Mouse (Mus musculus): ENCODE measurements around the gene Pdzd3. TPM values are rescaled to one million over a fixed set of nuclear protein-coding genes. Genes with fewer than 3 reads are reported as not detected.

Gene Pdzd3
- polyA plus RNA-seq, 1 experiment, result 23.6 TPM

GRCm38 (mm10) chr9:44266478-44267226, 15.4 kb upstream of the Pdzd3 start:
- no peaks in the 10 kb centered on the region for H3K27me3 ChIP-seq (ENCODE audit: control insufficient read depth, insufficient read depth, low read length)
- H3K27ac ChIP-seq (ENCODE audit: insufficient read depth, low read depth, low read length), result no peak overlapping the region
- H3K4me3 ChIP-seq (ENCODE audit: low read depth, low read length), result no peak overlapping the region
- H3K4me1 ChIP-seq (ENCODE audit: control insufficient read depth, insufficient read depth, insufficient read length, low read length), result peaks cover 2% of the 10 kb centered on the region; the same call in 1 of the 2 replicates
- peaks cover 5% of the 10 kb centered on the region; the same call in 1 of the 2 replicates for H3K36me3 ChIP-seq (ENCODE audit: control insufficient read depth, insufficient read depth, low read length)
- 83% methylated on average over 8 of the region's 8 CpGs for WGBS
- TF ChIP-seq CTCF (IDR thresholded peaks at IDR 0.05; ENCODE audit: extremely low read depth, insufficient read length, insufficient replicate concordance, low read depth, low read length) (no peak), POLR2A (IDR thresholded peaks at IDR 0.05; ENCODE audit: low read depth, low read length) (no peak)

GRCm38 (mm10) chr9:44261388-44261787, 10.1 kb upstream of the Pdzd3 start:
- 69% methylated on average over 14 of the region's 14 CpGs for WGBS
- H3K4me1 ChIP-seq (ENCODE audit: control insufficient read depth, insufficient read depth, insufficient read length, low read length), result no peaks in the 10 kb centered on the region
- no peak overlapping the region for H3K27ac ChIP-seq (ENCODE audit: insufficient read depth, low read depth, low read length)
- no peak for TF ChIP-seq CTCF (IDR thresholded peaks at IDR 0.05; ENCODE audit: extremely low read depth, insufficient read length, insufficient replicate concordance, low read depth, low read length)
- TF ChIP-seq POLR2A (IDR thresholded peaks at IDR 0.05; ENCODE audit: low read depth, low read length), result no peak
- peaks cover 7% of the 10 kb centered on the region; the same call in 1 of the 2 replicates for H3K36me3 ChIP-seq (ENCODE audit: control insufficient read depth, insufficient read depth, low read length)
- H3K4me3 ChIP-seq (ENCODE audit: low read depth, low read length), result no peak overlapping the region
- H3K27me3 ChIP-seq (ENCODE audit: control insufficient read depth, insufficient read depth, low read length), result no peaks in the 10 kb centered on the region

GRCm38 (mm10) chr9:44259014-44259413, 7.7 kb upstream of the Pdzd3 start:
- WGBS, result 84% methylated on average over 10 of the region's 10 CpGs
- H3K4me3 ChIP-seq (ENCODE audit: low read depth, low read length), result no peak overlapping the region
- H3K36me3 ChIP-seq (ENCODE audit: control insufficient read depth, insufficient read depth, low read length), result peaks cover 6% of the 10 kb centered on the region; the same call in 1 of the 2 replicates

GRCm38 (mm10) chr9:44256213-44256612, 4.9 kb upstream of the Pdzd3 start:
- H3K27me3 ChIP-seq (ENCODE audit: control insufficient read depth, insufficient read depth, low read length), result no peaks in the 10 kb centered on the region
- H3K4me3 ChIP-seq (ENCODE audit: low read depth, low read length), result no peak overlapping the region
- no peak overlapping the region for H3K27ac ChIP-seq (ENCODE audit: insufficient read depth, low read depth, low read length)
- peaks cover 2% of the 10 kb centered on the region; the same call in 1 of the 2 replicates for H3K36me3 ChIP-seq (ENCODE audit: control insufficient read depth, insufficient read depth, low read length)
- 70% methylated on average over 8 of the region's 8 CpGs for WGBS
- peaks cover 3% of the 10 kb centered on the region; the same call in 1 of the 2 replicates for H3K4me1 ChIP-seq (ENCODE audit: control insufficient read depth, insufficient read depth, insufficient read length, low read length)
- TF ChIP-seq CTCF (IDR thresholded peaks at IDR 0.05; ENCODE audit: extremely low read depth, insufficient read length, insufficient replicate concordance, low read depth, low read length), result no peak
- no peak for TF ChIP-seq POLR2A (IDR thresholded peaks at IDR 0.05; ENCODE audit: low read depth, low read length)

More at GRCm38 (mm10) chr9:44259014-44259413, 7.7 kb upstream of the Pdzd3 start:
- no peaks in the 10 kb centered on the region for H3K27me3 ChIP-seq (ENCODE audit: control insufficient read depth, insufficient read depth, low read length)
- H3K27ac ChIP-seq (ENCODE audit: insufficient read depth, low read depth, low read length), result no peak overlapping the region
- H3K4me1 ChIP-seq (ENCODE audit: control insufficient read depth, insufficient read depth, insufficient read length, low read length), result no peaks in the 10 kb centered on the region
- no peak for TF ChIP-seq POLR2A (IDR thresholded peaks at IDR 0.05; ENCODE audit: low read depth, low read length)
- TF ChIP-seq CTCF (IDR thresholded peaks at IDR 0.05; ENCODE audit: extremely low read depth, insufficient read length, insufficient replicate concordance, low read depth, low read length), result no peak

- Histone ChIP-seq H3K4me1 (ENCODE audit: control insufficient read depth, insufficient read depth, insufficient read length, low read length) (peaks cover 8% of the 10 kb centered on the region), H3K4me3 (ENCODE audit: low read depth, low read length) (no peak overlapping the region), H3K27me3 (ENCODE audit: control insufficient read depth, insufficient read depth, low read length) (no peaks in the 10 kb centered on the region), H3K27ac (ENCODE audit: insufficient read depth, low read depth, low read length) (no peak overlapping the region), H3K36me3 (ENCODE audit: control insufficient read depth, insufficient read depth, low read length) (peaks cover 3% of the 10 kb centered on the region; the same call in 1 of the 2 replicates)
- WGBS, result 82% methylated on average over 6 of the region's 6 CpGs
- no peak for TF ChIP-seq POLR2A (IDR thresholded peaks at IDR 0.05; ENCODE audit: low read depth, low read length)
- TF ChIP-seq CTCF (IDR thresholded peaks at IDR 0.05; ENCODE audit: extremely low read depth, insufficient read length, insufficient replicate concordance, low read depth, low read length), result no peak
These were observed 3.9 kb upstream of the Pdzd3 start for GRCm38 (mm10) chr9:44255136-44255521.

GRCm38 (mm10) chr9:44254508-44255135, 3.4 kb upstream of the Pdzd3 start:
- Histone ChIP-seq H3K27me3 (ENCODE audit: control insufficient read depth, insufficient read depth, low read length) (no peaks in the 10 kb centered on the region), H3K36me3 (ENCODE audit: control insufficient read depth, insufficient read depth, low read length) (peaks cover 4% of the 10 kb centered on the region; the same call in 1 of the 2 replicates), H3K4me3 (ENCODE audit: low read depth, low read length) (no peak overlapping the region), H3K27ac (ENCODE audit: insufficient read depth, low read depth, low read length) (no peak overlapping the region), H3K4me1 (ENCODE audit: control insufficient read depth, insufficient read depth, insufficient read length, low read length) (peaks cover 13% of the 10 kb centered on the region)
- TF ChIP-seq POLR2A (IDR thresholded peaks at IDR 0.05; ENCODE audit: low read depth, low read length), result no peak
- no peak for TF ChIP-seq CTCF (IDR thresholded peaks at IDR 0.05; ENCODE audit: extremely low read depth, insufficient read length, insufficient replicate concordance, low read depth, low read length)
- WGBS, result 50% methylated on average over 5 of the region's 5 CpGs

GRCm38 (mm10) chr9:44253441-44253840, 2.2 kb upstream of the Pdzd3 start:
- Histone ChIP-seq H3K27me3 (ENCODE audit: control insufficient read depth, insufficient read depth, low read length) (no peaks in the 10 kb centered on the region), H3K36me3 (ENCODE audit: control insufficient read depth, insufficient read depth, low read length) (peaks cover 12% of the 10 kb centered on the region; the same call in 1 of the 2 replicates), H3K27ac (ENCODE audit: insufficient read depth, low read depth, low read length) (no peak overlapping the region), H3K4me3 (ENCODE audit: low read depth, low read length) (no peak overlapping the region), H3K4me1 (ENCODE audit: control insufficient read depth, insufficient read depth, insufficient read length, low read length) (peaks cover 15% of the 10 kb centered on the region)
- TF ChIP-seq POLR2A (IDR thresholded peaks at IDR 0.05; ENCODE audit: low read depth, low read length) (no peak), CTCF (IDR thresholded peaks at IDR 0.05; ENCODE audit: extremely low read depth, insufficient read length, insufficient replicate concordance, low read depth, low read length) (no peak)
- 92% methylated on average over 6 of the region's 6 CpGs for WGBS

All from small intestine, adult 2 months (tissue).